Mouse (Mus musculus): ENCODE results near the gene Cysrt1.

GRCm38 (mm10) chr2:25261870-25262269, 19.6 kb upstream of the Cysrt1 start:
- no peak for TF ChIP-seq CTCF (IDR thresholded peaks at IDR 0.05; ENCODE audit: borderline replicate concordance, insufficient read depth, low read depth, low read length)
- TF ChIP-seq POLR2A (IDR thresholded peaks at IDR 0.05; ENCODE audit: borderline replicate concordance, insufficient read depth, low read length) = no peak

Data from cerebellum, adult 2 months (tissue).